Mouse (Mus musculus) monocyte, adult 5-6 weeks (primary cell): ENCODE measurements around the gene Hbb-bh2. TPM values are rescaled to one million over a fixed set of nuclear protein-coding genes. Genes with fewer than 3 reads are reported as not detected.

Source experiments
- ATAC-seq: fragments of 153-309, 156-312 bp; replicated peaks from 2 replicates; pipeline ENCODE4 v1.8.0; 2017; ENCODE audit warnings: mild to moderate bottlenecking; ENCODE audit not compliant: low TSS enrichment, insufficient number of reproducible peaks, severe bottlenecking, poor library complexity, low FRiP score
- total RNA-seq: library from RNA; stranded (forward); fragments of 200-1000, 200-491, 200-594 nt; gene quantifications from 3 replicates; pipeline ENCODE4 v1.2.3, GENCODE M21; 2017

Hbb-bh2 gene
- not detected in 3 replicates for total RNA-seq

- ATAC-seq, result no peak
Measured at GRCm38 (mm10) chr7:103840268-103840667, at the start of gene Hbb-bh2. Gene Hbb-bh2 (minus strand): TSS chr7:103840520.

- ATAC-seq, result no peak
Measured at GRCm38 (mm10) chr7:103886152-103886551, 45.8 kb upstream of the Hbb-bh2 start, which contains the start of gene Olfr66. Gene Olfr66 (minus strand): TSS chr7:103886252.

- no peak for ATAC-seq
Measured at GRCm38 (mm10) chr7:103877093-103877492, 36.8 kb upstream of the Hbb-bh2 start.

GRCm38 (mm10) chr7:103874451-103874850, 34.1 kb upstream of the Hbb-bh2 start:
- ATAC-seq, result no peak

- ATAC-seq, result no peak
Measured at GRCm38 (mm10) chr7:103873064-103873463, 32.7 kb upstream of the Hbb-bh2 start.

GRCm38 (mm10) chr7:103870667-103871066, 30.3 kb upstream of the Hbb-bh2 start:
- ATAC-seq, result no peak

GRCm38 (mm10) chr7:103865716-103866115, 25.4 kb upstream of the Hbb-bh2 start:
- ATAC-seq, result no peak

- no peak for ATAC-seq
Measured at GRCm38 (mm10) chr7:103861531-103861930, 21.2 kb upstream of the Hbb-bh2 start.

- ATAC-seq, result 0 out of 2 replicates have a peak, but pooled peaks have one; percentile 40
Measured at GRCm38 (mm10) chr7:103860855-103861254, 20.5 kb upstream of the Hbb-bh2 start.

GRCm38 (mm10) chr7:103859076-103859475, 18.8 kb upstream of the Hbb-bh2 start:
- no peak for ATAC-seq

- no peak for ATAC-seq
Measured at GRCm38 (mm10) chr7:103854669-103855068, 14.3 kb upstream of the Hbb-bh2 start.

GRCm38 (mm10) chr7:103853090-103853489, 12.8 kb upstream of the Hbb-bh2 start, which contains the start of gene Hbb-y:
Gene Hbb-y (minus strand): TSS chr7:103853216.
- no peak for ATAC-seq

- no peak for ATAC-seq
Measured at GRCm38 (mm10) chr7:103844525-103845325, 4.4 kb upstream of the Hbb-bh2 start.

- no peak for ATAC-seq
Measured at GRCm38 (mm10) chr7:103843034-103843433, 2.7 kb upstream of the Hbb-bh2 start, which contains the start of gene Hbb-bh1. Gene Hbb-bh1 (minus strand): TSS chr7:103843164.

GRCm38 (mm10) chr7:103827808-103828207, 12.5 kb downstream of the Hbb-bh2 start, which contains the start of gene Hbb-bs:
Gene Hbb-bs (minus strand): TSS chr7:103828096.
- ATAC-seq, result no peak

GRCm38 (mm10) chr7:103827139-103827538, 13.2 kb downstream of the Hbb-bh2 start:
- peak; percentile 17; the same call in 1 of the 2 replicates for ATAC-seq

- no peak for ATAC-seq
Measured at GRCm38 (mm10) chr7:103826255-103826887, 13.9 kb downstream of the Hbb-bh2 start.

GRCm38 (mm10) chr7:103825536-103826254, 14.6 kb downstream of the Hbb-bh2 start:
- ATAC-seq, result no peak

- no peak for ATAC-seq
Measured at GRCm38 (mm10) chr7:103824597-103824996, 15.7 kb downstream of the Hbb-bh2 start.
